Mouse (Mus musculus) Patski (cell line): ENCODE results near the gene Chmp4b. TPM values are rescaled to one million over a fixed set of nuclear protein-coding genes. Genes with fewer than 3 reads are reported as not detected.

Experiments used
- ATAC-seq: fragments of 100-300 bp; one replicate; pipeline ENCODE4 v1.8.0; 2021
- CTCF ChIA-PET: fragments of 350-600 bp; sonication (Branson Sonifier 250); formaldehyde crosslinking; loops from one replicate; lab custom pipeline; 2022; ENCODE audit warnings: inconsistent platforms; lab: Charles Lee
- POLR2A ChIA-PET: fragments of 350-600 bp; sonication (Branson Sonifier 250); formaldehyde crosslinking; loops from one replicate; lab custom pipeline; 2022; ENCODE audit warnings: antibody characterized with exemption, inconsistent platforms; lab: Charles Lee
- DNase-seq: peaks from one replicate; pipeline ENCODE4 v3.0.0-alpha.2; 2011; ENCODE audit warnings: low read depth, low spot score
- H3K27me3 ChIP-seq: fragments of 371-371 bp; one replicate; pipeline ENCODE4 v1.5.1; 2021
- CTCF ChIP-seq: fragments of 100-300 bp; IDR thresholded peaks from one replicate; pipeline ENCODE4 v1.5.1; 2021
- in situ Hi-C: fragments of 300-500 bp; cut with MboI; formaldehyde crosslinking; loops from 3 replicates; pipeline ENCODE4 v1.11.1; 2018; ENCODE audit warnings: low pct_unique_long_range_greater_than_20kb, mixed read lengths
- polyA plus RNA-seq: library from polyadenylated mRNA; unstranded; gene quantifications from one replicate; pipeline ENCODE4 v1.2.3, GENCODE M21; 2021

Chmp4b gene
- polyA plus RNA-seq, 1 experiment from 2014 or later, result 239 TPM

- CTCF ChIA-PET, result interaction anchor here (0.7 kb wide), 1 partner anchor 243 kb away, joined by 3 read pairs; no protein-coding TSS in a partner anchor
- ATAC-seq, result no peak
- no peaks in the 10 kb centered on the region for H3K27me3 ChIP-seq
- DNase-seq, result no peak
- no peak for TF ChIP-seq CTCF
- in situ Hi-C loops, result no loop called here
- POLR2A ChIA-PET, result no interaction called here
Measured at GRCm38 (mm10) chr2:154700177-154700576, 48.7 kb downstream of the Chmp4b start.

- POLR2A ChIA-PET, result interaction anchor here (0.6 to 1.1 kb wide), 2 partner anchors 229 to 1575 kb away, joined by 3 read pairs; no protein-coding TSS in a partner anchor
- ATAC-seq (no peak), DNase-seq (no peak)
- H3K27me3 ChIP-seq, result no peaks in the 10 kb centered on the region
- in situ Hi-C loops, result no loop called here
- peak; percentile 98 for TF ChIP-seq CTCF
- CTCF ChIA-PET, result interaction anchor here (0.6 to 2.9 kb wide), 19 partner anchors 10 to 240 kb away, joined by 3 to 23 read pairs (median 4); no protein-coding TSS in a partner anchor
Measured at GRCm38 (mm10) chr2:154702637-154703315, 51.3 kb downstream of the Chmp4b start.

- CTCF ChIA-PET, result interaction anchor here (1.6 kb wide), 1 partner anchor 236 kb away, joined by 5 read pairs; no protein-coding TSS in a partner anchor
- in situ Hi-C loops, result loop anchor here (5.0 kb wide), 2 partner anchors 151 to 236 kb away; no protein-coding TSS in a partner anchor
- POLR2A ChIA-PET, result no interaction called here
Measured at GRCm38 (mm10) chr2:154706526-154707280, 55.2 kb downstream of the Chmp4b start.

GRCm38 (mm10) chr2:154707284-154707683 is 55.8 kb downstream of the Chmp4b start:
- ChIA-PET POLR2A (no interaction called here), CTCF (no interaction called here)
- no peak for ATAC-seq
- TF ChIP-seq CTCF, result no peak
- DNase-seq, result no peak
- no peaks in the 10 kb centered on the region for H3K27me3 ChIP-seq
- in situ Hi-C loops, result loop anchor here (5.0 kb wide), 2 partner anchors 150 to 235 kb away; no protein-coding TSS in a partner anchor

More at GRCm38 (mm10) chr2:154706526-154707280, 55.2 kb downstream of the Chmp4b start:
- no peaks in the 10 kb centered on the region for H3K27me3 ChIP-seq
- ATAC-seq, result no peak
- DNase-seq, result no peak
- TF ChIP-seq CTCF, result no peak

- ChIA-PET CTCF (no interaction called here), POLR2A (no interaction called here)
- ATAC-seq (no peak), DNase-seq (no peak)
- no peak for TF ChIP-seq CTCF
- in situ Hi-C loops, result loop anchor here (5.0 kb wide), 2 partner anchors 149 to 234 kb away; no protein-coding TSS in a partner anchor
- H3K27me3 ChIP-seq, result no peaks in the 10 kb centered on the region
Measured at GRCm38 (mm10) chr2:154707830-154708385, 56.4 kb downstream of the Chmp4b start.

- ATAC-seq, result no peak
- no peaks in the 10 kb centered on the region for H3K27me3 ChIP-seq
- ChIA-PET CTCF (interaction anchor here (1.8 to 4.6 kb wide), 5 partner anchors 23 to 146 kb away, joined by 5 to 21 read pairs (median 11); no protein-coding TSS in a partner anchor), POLR2A (no interaction called here)
- no peak for TF ChIP-seq CTCF
- no peak for DNase-seq
- in situ Hi-C loops, result loop anchor here (10.0 kb wide), 1 partner anchor 63 kb away; the partner anchor contains the start of gene Gm14214
Measured at GRCm38 (mm10) chr2:154711701-154712100, 60.2 kb downstream of the Chmp4b start.

- in situ Hi-C loops, result loop anchor here (10.0 kb wide), 1 partner anchor 63 kb away; the partner anchor contains the start of gene Gm14214
- DNase-seq (no peak), ATAC-seq (no peak)
- ChIA-PET CTCF (interaction anchor here (0.8 to 4.6 kb wide), 14 partner anchors 20 to 152 kb away, joined by 3 to 21 read pairs (median 6); no protein-coding TSS in a partner anchor), POLR2A (interaction anchor here (1.5 kb wide), 1 partner anchor 78 kb away, joined by 4 read pairs; the partner anchor contains the start of gene Raly)
- peak; percentile 69 for TF ChIP-seq CTCF
- no peaks in the 10 kb centered on the region for H3K27me3 ChIP-seq
Measured at GRCm38 (mm10) chr2:154712271-154712677, 60.8 kb downstream of the Chmp4b start.

GRCm38 (mm10) chr2:154713083-154713482 is 61.6 kb downstream of the Chmp4b start:
- ChIA-PET POLR2A (interaction anchor here (0.6 to 1.5 kb wide), 4 partner anchors 77 to 228 kb away, joined by 3 to 4 read pairs (median 3); partner anchors contain the start of genes Pxmp4 and Raly), CTCF (interaction anchor here (0.8 to 4.6 kb wide), 18 partner anchors 11 to 151 kb away, joined by 3 to 21 read pairs (median 4); no protein-coding TSS in a partner anchor)
- H3K27me3 ChIP-seq, result no peaks in the 10 kb centered on the region
- no peak for DNase-seq
- ATAC-seq, result no peak
- in situ Hi-C loops, result loop anchor here (10.0 kb wide), 1 partner anchor 62 kb away; the partner anchor contains the start of gene Gm14214
- peak; percentile 68 for TF ChIP-seq CTCF

- TF ChIP-seq CTCF, result no peak
- no peaks in the 10 kb centered on the region for H3K27me3 ChIP-seq
- POLR2A ChIA-PET, result interaction anchor here (0.6 to 1.5 kb wide), 3 partner anchors 76 to 136 kb away, joined by 3 to 4 read pairs (median 3); partner anchors contain the start of genes Pxmp4 and Raly
- CTCF ChIA-PET, result interaction anchor here (0.8 to 4.6 kb wide), 14 partner anchors 11 to 228 kb away, joined by 3 to 21 read pairs (median 6); no protein-coding TSS in a partner anchor
- in situ Hi-C loops, result loop anchor here (10.0 kb wide), 1 partner anchor 61 kb away; the partner anchor contains the start of gene Gm14214
- no peak for ATAC-seq
- DNase-seq, result no peak
Measured at GRCm38 (mm10) chr2:154713964-154714363, 62.5 kb downstream of the Chmp4b start.
